Mouse (Mus musculus): Measurements from ENCODE around the gene Pdk2.

- TF ChIP-seq GATA2 (IDR thresholded peaks at IDR 0.05; ENCODE audit: borderline replicate concordance, low read depth, low read length) (no peak), CTCF (IDR thresholded peaks at IDR 0.05; ENCODE audit: low read depth, low read length) (no peak), GATA1 (IDR thresholded peaks at IDR 0.05; ENCODE audit: borderline replicate concordance, low read length) (no peak), POLR2AphosphoS5 (IDR thresholded peaks at IDR 0.05; ENCODE audit: insufficient replicate concordance, low read depth, low read length) (no peak)
Observed at GRCm38 (mm10) chr11:94986435-94986834, 54.7 kb downstream of the Pdk2 start.
